Mouse (Mus musculus): Measurements from ENCODE around the gene C5ar2.
"Not testable (repeated sequence)": the region's sequence is repeated elsewhere in the genome, so short reads cannot be mapped to it uniquely, and the experiment has no call there.

Gene C5ar2

DNA sequence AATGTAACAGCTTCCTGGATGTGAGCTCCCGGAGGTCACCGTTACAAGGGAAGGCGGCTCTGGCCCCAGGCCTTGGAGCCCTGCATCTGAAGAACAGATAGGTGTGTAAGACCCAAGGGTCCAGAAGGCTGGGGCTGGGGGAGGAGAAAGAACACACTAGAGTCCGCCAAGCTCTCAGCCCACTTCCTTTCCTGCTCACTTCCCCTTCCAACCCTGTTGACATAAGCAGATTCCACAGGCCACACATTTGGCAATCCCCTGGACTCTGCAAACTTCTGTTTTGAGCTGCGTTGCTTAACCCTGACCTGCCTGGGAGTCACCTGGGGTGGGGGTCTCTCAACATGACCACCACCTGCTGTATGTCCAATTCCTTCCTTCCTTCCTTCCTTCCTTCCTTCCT is at the start of gene C5ar2:
Gene C5ar2 (minus strand): TSS at position 88 of the 400 bp plus-strand sequence.
- DNase-seq (ENCODE audit: low read depth, low spot score) = no peak

DNA sequence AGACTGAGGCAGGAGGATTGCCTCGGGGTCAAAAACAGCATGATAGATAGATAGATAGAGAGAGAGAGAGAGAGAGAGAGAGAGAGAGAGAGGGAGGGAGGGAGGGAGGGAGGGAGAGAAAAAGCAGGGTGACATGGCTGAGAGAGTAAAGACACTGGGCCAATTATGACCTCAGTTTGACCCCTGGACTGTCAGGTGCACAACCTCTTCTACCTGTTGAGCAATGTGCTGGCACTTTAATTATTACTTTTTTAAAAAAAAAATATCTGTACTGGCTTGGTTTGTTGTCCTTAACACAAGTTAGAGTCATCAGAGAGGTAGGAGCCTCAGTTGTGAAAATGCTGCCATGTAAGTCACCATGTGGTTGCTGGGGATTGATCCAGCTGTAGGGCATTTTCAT is 43.8 kb upstream of the C5ar2 start:
- DNase-seq (ENCODE audit: low read depth, low spot score) = no peak

DNA sequence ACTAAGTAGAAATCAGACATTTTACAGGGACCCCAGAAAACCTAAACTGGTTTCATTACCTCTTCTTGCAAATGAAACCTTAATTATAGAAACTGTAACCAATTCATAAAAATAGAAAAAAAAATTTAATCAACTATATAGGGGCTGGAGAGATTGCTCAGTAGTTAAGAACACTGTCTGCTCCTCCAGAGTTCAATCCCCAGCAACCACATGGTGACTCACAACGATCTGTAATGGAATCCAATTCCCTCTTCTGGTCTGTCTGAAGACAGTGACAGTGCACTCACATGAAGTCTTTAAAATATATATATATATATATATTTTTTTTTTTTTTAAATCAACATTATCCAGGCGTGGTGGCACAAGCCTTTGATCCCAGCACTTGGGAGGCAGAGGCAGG is 43.1 kb upstream of the C5ar2 start:
- no peak for DNase-seq (ENCODE audit: low read depth, low spot score)

DNA sequence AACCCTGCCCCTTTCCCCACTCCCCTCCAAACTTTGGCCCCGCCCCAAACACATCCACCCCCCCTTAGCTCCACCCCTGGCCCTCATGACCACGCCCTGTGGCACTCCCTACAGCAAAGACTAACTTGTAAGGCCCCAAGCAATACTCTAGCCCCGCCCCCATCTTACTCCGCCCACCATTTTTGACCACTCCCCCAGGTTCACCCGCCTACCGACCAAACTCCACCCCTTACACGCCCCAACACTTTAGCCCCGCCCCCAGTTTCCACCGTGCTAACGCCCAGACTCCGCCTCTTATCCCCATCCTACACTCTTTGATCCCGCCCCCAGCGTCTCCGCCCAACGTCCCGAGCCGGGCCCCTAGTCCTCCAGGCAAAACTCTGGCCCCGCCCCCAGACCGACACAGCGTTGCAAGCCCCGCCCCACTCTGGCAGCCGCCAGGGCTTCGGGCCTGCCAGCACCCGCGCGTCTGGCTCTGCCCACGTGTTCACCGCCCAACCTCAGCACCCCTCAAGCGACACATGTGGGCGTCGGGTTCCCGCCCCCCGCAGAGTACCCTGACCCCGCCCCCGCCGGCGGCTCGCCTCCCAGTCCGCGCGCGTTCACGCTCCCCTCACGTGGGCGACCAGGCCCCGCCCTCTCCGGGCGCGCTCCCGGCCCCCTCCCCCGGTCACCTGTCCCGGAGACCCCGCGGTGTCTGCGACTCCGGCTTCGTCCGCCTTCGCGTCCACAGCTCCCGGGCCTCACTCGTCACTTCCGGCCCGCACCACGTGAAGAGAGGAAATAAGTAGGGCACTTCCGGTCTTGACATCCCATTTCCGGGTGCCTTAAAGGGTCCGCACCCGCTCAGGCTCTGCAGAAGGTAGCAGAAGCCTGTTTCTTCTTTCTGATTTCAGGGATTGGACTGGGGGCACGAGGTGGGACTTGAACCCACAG is 42.3 kb upstream of the C5ar2 start, which contains the start of gene Ccdc9:
Gene Ccdc9 (minus strand): TSS at position 770 of the 936 bp plus-strand sequence.
- peak; percentile 99 for DNase-seq (ENCODE audit: low read depth, low spot score)

DNA sequence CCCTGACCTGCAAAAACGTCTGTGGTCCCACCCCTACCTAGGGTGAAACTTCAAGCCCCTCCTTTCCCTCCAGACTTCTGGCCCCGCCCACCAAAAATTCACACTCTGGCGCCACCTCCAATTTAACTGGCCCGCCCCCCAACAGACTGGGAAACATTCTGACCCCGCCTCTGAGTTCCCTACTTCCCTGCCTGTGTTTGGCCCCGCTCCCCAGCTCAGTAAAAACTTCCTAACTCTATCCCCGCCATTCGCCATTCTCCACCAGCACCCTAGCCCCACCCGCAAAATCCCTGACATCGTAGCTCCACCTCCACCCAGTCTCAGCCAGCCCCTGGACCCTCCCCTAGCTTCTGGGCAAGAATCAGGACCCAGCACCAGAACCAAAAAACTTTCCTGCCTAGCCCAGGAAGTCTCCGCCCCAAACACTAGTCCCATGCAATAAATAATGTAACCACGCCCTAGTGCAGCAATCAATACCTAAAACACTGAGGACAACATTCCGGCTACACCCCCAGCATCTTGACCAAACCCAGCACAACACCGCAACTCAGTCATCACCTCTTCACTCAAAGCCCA is 41.6 kb upstream of the C5ar2 start:
- peak; percentile 56 for DNase-seq (ENCODE audit: low read depth, low spot score)

DNA sequence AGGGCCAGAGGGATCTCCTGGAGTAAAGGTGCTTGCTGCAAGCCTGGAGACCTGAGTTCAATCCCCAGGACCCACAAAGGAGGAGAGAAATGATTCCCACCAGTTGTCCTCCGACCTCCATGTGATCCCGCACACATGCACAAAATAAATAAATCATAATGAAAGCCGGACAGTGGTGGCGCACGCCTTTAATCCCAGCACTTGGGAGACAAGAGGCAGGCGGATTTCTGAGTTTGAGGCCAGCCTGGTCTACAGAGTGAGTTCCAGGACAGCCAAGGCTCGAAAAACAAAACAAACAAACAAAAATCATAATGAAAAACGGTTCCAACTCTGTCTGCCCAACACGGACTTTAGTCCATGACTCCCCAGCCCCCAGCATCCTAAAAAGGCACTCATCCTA is 41.0 kb upstream of the C5ar2 start:
- DNase-seq (ENCODE audit: low read depth, low spot score) = no peak

DNA sequence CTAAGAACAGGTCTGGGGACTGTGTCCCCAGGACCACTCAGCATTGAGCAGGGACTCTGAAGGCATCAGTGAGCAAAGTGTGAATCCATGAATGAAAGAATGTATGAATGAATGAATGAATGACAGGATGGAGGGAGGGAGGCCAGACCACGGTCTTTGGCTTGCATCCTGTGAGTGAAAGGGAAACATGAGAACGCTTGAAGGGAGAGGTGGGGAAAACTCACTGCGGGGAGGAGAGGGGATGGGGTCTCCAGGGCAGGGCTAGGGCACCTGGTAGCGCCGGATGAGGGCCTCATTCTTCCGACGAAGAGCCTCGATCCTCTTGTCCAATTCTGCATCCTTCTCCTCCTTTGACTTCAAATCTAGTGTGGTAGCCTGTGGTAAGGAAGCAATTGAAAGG is 40.0 kb upstream of the C5ar2 start:
- no peak for DNase-seq (ENCODE audit: low read depth, low spot score)

DNA sequence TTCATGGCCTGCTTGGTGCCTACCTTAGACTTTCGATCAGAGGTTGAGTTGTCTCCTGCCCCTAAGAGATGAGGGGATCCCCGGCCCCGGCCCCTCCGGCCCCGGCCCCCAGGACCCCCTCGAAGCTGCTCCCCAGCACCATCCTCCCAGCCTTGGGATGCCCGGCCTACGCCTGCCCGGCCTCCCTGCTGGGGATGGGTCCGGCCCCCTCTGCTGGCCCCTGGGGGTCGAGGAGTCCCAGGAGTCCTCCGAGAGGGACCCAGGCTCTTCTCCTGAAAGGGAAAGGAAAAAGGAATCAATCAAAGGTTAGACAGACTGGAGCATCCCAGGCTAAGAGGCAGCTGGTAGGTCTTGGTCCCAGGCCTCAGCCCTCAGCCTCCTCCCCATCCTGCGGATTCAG is 38.4 kb upstream of the C5ar2 start:
- DNase-seq (ENCODE audit: low read depth, low spot score) = no peak

DNA sequence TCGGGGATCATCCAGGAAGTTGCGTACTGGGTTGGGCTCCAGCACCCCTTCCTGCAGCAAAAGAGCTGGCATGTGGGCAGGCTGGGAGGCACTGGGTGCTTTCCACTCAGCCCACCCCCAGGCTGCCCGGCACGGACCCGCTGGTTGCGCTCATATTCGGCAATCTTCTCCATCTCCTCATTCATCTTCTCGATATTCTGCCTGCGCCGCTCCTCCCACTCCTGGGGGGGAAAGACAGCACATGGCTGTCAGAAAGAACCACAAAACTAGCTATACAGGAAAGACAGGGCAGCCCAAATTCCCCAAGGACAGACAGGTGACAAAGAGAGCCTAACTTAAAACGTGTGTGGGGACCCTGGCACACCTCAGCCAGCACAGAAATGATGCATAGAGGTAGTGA is 36.8 kb upstream of the C5ar2 start:
- no peak for DNase-seq (ENCODE audit: low read depth, low spot score)

DNA sequence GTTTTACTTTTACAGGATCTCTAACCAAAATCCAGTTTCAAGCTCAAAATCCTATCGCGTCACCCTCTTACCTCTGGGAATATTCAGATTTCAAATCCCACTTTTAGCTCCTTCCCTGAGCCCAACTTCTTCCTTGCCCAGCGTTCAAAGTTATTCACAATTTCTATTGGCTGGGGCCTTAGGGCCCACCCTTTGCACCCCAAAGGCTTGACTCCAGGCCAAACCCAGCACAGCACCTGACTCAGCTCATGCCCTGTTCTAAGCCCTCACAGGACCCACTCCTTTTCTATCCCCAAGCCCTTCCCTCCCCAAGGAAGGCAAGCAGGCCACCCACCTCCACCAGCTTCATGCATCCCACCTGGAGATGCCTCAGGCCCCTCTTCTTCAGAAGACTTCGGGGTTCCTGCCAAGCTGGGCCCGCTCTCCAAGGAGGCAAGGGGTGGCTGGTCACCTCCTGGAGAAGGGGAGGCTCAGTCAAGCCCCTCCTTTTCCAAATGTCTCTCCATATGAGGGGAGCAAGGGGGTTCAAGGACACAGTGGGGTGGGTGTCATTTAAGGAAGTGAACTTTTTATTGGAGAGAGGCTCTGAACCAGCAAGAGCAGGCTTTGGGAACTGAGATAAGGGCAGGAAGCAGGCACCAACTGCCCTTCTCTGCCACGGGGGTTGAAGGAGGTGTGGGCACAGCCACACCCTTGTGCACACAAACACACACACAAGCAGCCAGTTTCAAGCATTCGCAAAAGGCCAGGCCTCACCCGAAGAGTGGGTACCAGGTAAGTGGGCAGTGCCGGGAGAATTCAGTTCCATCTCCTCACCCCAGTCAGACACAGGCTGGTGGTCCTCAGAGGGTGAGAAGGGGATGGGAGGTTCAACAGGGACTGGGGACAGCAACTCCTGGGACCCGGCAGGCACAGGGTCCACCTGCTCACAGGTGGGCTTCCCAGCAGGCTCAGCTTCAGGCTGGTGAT is 31.3 kb upstream of the C5ar2 start:
- DNase-seq (ENCODE audit: low read depth, low spot score) = peak; percentile 38

DNA sequence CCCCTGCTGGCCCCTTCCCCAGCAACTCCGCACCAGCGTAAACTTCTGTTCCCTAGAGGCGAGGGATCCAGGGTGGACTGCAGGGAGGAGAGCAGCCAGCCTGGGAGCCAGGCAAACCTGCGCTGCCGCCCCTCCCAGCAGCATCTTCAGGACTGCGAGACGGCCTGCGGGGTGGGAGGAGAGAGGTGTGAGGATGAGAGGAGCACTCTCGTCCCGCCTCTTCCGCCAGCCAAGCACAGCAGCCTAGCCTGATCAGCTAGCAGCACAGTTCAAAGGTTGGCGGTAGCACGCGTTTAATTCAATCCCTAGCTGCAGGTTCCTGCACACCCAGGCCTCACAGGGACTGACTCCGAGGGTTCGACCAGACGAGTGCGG is 29.8 kb upstream of the C5ar2 start:
- peak; percentile 77 for DNase-seq (ENCODE audit: low read depth, low spot score)

DNA sequence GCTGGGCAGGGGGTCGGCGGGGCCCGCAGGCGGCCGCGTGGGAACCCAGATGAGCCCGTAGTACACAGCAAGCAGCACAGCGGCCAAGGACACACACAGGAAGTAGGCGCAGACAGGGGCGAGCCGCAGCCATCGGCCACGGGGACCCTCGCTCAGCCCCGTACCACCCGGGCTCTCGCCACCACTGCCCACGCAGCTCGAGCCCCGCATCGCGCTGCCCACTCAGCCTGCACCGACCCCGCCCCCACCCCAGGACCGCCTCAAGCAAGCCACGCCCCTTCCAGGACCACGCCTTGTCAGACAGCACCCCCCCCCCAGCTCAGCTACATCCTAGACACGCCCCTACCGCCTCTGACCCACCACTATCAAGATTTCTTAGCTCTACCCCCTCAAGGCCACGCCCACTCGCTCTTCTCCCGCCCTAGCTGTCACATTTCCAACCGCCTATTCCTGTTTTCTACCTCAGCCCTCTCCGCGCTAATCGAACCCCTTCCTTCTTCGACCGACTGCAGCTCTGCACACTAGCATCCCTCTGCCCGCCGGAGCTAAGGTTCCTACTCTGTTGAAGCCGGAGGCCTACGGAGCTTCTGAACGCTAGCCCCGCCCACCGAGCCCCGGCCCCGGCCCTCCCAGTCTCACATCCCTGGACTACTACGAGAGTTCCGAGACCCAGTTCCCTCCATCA is 29.3 kb upstream of the C5ar2 start, which contains the start of gene Inafm1:
Gene Inafm1 (minus strand): TSS at position 537 of the 685 bp plus-strand sequence.
- DNase-seq (ENCODE audit: low read depth, low spot score) = peak; percentile 83

DNA sequence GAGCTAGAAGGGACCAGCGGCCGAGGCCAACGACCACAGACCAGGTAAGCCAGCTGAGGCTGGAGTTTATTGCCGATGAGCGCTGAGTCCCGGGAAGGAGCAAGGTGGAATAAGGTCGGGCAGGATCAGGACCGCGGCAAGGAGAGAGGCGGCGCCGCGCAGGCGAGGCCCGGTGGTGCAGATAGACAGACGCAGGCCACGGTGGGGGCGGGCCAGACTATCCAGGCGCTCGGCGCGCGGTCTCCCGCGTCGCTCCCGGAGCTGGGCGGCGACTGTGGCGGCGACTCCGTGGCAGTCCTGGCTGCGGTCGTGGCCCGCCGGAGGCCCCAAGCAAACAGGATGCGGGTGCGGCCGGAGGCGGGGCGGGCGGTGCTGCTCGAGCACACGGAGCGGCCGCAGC is 28.7 kb upstream of the C5ar2 start:
- DNase-seq (ENCODE audit: low read depth, low spot score) = peak; percentile 77

DNA sequence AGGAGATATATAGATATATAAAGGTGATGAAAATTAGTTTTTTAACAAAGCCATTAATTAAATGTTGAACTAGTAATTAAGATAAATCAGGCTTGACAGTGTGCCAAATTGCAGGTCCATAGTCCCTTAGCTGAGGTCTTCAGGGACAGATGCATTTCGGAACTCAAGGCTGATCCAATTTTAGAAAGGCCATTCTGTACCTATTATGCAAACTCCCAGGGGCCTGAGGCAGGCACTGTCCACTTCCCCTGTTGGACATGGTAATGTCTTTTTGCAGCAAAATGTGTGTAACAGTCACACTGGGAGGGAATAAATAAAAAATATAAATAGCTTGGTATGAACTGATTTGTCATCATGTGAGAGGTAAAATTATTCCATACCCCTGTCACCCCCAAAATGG is 27.2 kb upstream of the C5ar2 start:
- no peak for DNase-seq (ENCODE audit: low read depth, low spot score)

DNA sequence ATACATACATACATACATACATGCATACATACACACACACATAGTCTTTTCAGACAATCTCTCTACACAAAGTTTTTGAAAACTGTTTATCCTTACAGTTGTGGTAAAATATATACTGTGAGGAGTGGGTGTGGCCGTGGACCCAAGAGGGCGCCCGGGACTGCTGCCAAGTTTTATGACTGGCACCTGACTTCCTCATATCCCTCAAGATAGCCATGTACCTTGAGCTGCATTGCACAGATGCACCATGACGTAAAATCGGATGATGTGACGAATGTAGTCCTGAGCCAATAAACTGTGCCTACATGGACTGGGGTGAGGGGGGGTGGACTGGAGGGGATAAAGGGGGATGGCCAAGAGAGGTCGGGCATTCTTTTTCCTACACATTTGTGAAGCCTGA is 22.6 kb upstream of the C5ar2 start:
- not testable (repeated sequence) for DNase-seq (ENCODE audit: low read depth, low spot score)

DNA sequence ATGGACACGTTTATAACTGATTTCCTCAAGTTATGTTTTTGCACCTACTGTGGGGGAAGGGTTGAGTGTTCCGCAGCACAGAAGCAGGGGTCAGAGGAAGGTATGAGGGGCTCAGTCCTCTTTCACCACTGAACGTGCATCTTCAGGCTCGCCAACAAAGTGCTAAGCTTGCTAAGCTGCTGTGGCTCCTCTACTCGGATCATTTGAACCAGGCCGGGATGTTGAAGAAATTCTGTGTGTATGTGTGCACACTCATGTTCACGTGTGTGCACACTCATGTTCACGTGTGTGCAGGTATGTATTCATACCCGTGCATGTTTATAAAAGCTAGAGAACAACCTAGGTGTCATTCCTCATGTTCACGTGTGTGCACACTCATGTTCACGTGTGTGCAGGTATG is 21.9 kb upstream of the C5ar2 start:
- no peak for DNase-seq (ENCODE audit: low read depth, low spot score)

DNA sequence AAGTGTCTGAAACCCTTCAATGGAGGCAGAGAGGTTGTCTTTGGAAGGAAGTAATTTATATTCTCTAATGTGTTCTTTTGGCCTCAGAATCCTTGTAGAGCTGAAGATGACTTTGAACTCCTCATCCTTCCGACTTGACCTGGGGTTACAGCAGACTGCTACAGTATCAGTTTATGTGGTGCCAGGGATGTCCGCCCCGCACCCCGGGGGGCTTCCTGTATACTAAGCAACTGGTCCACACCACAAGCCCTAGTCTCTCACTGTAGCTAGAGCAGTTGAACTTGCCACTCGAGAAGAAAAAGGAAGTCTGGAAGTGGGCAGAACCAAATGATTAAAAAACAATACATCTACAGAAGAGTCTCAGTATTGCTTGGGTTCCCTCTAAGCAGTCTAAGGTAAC is 19.9 kb upstream of the C5ar2 start:
- DNase-seq (ENCODE audit: low read depth, low spot score) = no peak

DNA sequence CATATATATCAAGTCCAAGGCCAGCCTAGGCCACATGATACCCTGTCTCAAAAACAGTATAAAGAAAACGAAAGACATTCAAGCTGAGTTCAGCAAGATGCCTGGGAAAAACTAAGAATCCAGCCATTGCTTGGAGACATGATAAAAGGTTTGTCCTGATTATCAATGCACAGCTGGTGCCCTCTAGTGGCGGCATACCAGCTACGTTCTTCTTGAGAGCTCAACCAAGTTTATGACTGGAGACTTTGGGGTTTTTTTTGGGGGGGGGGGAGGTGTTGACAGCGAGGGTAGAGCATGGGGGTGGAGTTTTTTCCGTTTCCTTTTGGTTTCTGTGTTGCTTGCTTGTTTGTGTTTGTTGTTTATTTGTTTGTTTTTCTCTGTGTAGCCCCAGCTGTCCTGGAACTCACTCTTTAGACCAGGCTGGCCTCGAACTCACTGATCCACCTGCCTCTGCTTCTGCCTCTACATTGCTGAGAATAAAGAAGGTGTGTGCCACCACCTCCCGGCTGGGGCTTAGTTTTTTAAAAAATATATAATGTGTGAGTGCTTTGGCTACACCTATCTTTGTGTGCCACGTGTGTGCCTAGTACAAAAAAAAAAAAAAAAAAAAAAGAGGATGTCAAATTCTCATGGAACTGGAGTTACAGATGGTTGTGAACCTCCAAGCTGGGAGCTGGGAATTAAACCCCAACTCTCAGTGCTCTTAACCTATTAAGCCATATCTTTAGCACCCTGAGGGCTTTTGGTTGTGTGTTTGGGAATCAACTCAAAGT is 19.2 kb upstream of the C5ar2 start:
- peak; percentile 70 for DNase-seq (ENCODE audit: low read depth, low spot score)

DNA sequence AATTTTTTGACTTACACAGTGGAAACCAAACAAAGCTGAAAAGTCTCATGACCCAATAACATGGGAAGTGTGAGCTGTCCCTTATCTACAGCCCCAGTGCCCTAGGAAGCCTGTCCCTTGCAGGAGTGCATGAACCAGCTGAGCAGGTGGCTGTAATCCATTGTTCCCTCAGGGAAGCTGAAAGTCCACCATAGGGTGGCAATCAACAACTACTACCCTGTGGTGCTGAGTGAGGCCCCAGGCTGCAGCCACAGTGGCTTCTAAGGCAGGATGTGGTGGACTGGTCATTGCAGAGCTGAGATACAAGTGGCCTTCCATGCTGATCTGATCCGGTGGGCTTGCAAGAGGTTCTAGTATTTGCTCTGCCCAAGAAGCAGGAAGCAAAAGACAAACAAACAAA is 17.1 kb upstream of the C5ar2 start:
- no peak for DNase-seq (ENCODE audit: low read depth, low spot score)

DNA sequence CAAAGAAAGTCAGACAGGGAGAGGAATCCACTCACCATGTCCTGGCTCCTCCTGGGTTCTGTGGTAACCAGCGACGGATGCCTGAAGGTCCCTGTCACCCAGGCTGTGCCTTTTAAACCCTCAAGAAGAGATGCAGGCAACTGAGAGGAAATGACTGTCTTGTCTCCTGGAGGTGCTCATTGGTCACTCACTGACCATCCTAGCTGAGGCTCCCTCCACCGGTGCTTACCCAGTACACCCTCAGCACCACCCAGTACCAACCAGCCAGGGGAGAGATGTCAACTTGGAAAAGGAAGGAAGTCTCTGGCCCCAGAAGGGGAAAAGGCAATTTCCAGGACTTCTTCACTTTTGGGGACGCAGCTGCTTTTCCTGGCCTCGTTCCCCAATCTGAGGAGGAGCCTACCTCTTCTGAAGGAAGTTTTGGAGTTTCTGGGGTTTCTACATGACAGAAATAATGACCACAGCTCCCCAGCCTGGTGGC is 15.2 kb upstream of the C5ar2 start, which contains the start of gene C5ar1:
Gene C5ar1 (minus strand): TSS at position 431 of the 481 bp plus-strand sequence.
- DNase-seq (ENCODE audit: low read depth, low spot score) = no peak

All from c-Kit-negative CD71-positive TER-119-positive erythroid progenitor cells, embryonic 14.5 days (primary cell).